Mouse (Mus musculus) heart, adult 2 months (tissue): Measurements from ENCODE around the gene Gm10192.

Source experiments
- CTCF ChIP-seq: fragments of 200-600 bp; IDR thresholded peaks from 2 replicates; pipeline ENCODE4 v1.8.1; 2022; ENCODE audit warnings: antibody characterized with exemption, mild to moderate bottlenecking, moderate library complexity
- POLR2A ChIP-seq: fragments of 200-500 bp; IDR thresholded peaks from 2 replicates; pipeline ENCODE4 v1.6.1; 2011; ENCODE audit warnings: mild to moderate bottlenecking, low read depth, low read length, control low read depth; ENCODE audit not compliant: insufficient read depth

DNA sequence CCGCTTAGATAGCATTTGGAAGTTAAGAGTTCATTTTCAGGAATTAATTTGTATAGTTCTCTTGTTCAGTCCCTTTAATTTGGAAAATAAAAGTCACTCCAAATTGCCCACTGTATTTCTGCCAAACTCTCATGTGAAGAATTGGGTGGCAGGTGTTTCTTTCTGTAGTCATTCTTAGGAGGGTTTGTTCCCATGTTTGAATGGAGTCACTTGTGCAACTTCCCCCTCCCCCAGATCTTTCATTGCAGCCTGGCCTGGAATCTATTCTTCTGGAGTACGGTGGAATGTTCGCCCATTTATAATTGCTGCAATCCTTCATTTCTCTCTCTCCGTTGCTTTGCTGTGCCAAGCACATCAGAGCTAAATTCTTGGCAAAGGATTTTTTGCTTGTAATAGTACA lies 10.2 kb upstream of the Gm10192 start:
- TF ChIP-seq POLR2A (no peak), CTCF (no peak)
